Mouse (Mus musculus): ENCODE measurements around the gene Myh1. TPM values are rescaled to one million over a fixed set of nuclear protein-coding genes. Genes with fewer than 3 reads are reported as not detected.

Myh1 gene
- polyA plus RNA-seq, 1 experiment = not detected

DNA sequence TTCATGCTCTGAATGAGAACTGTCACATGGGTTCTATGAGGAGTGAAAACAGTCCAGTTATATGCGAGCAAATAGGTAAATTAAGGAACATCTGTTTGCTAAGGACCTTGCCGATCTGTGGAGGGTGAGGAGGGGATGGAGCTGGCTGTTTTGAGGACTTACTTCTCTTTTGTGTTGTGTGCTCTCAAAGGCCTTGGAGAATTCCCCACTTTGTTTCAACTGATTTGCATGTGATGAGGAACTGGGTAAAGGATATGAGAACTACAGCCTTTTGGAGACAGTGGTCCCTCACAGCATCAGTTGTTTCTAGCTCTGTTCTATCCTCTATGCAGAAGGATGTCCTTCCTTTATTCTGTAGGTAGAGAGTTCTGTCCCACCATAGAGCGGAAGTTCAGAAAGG lies 39.7 kb upstream of the Myh1 start:
- H3K4me3 ChIP-seq (ENCODE audit: low read depth, low read length) = no peak overlapping the region
- 86% methylated on average over 3 of the region's 3 CpGs for WGBS
- no peaks in the 10 kb centered on the region for H3K4me1 ChIP-seq (ENCODE audit: control insufficient read depth, insufficient read depth, insufficient read length, low read length)
- H3K36me3 ChIP-seq (ENCODE audit: control insufficient read depth, insufficient read depth, low read length) = no peaks in the 10 kb centered on the region
- no peak overlapping the region for H3K27ac ChIP-seq (ENCODE audit: insufficient read depth, low read depth, low read length)
- no peak for TF ChIP-seq CTCF (IDR thresholded peaks at IDR 0.05; ENCODE audit: extremely low read depth, insufficient read length, insufficient replicate concordance, low read depth, low read length)
- TF ChIP-seq POLR2A (IDR thresholded peaks at IDR 0.05; ENCODE audit: low read depth, low read length) = no peak
- H3K27me3 ChIP-seq (ENCODE audit: control insufficient read depth, insufficient read depth, low read length) = no peaks in the 10 kb centered on the region

DNA sequence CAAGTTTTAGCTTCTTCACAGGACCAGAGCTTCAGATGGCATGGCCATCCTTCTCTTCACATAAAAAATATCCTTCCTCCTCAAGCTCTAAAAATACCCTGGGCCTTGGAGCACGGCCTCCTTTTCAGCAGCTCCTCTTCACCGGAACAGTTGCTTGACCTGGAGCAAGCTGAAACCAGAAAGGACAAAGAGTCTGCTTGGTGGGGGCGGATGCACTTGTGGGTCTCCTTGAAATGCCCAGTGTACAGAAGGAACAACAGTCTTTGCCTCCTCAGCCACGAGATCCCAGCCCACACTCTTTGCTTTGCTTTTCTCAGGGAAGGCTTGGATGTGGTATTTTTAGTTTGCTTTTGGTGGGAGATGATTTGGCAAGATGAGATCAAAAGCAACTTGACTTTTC lies 36.2 kb upstream of the Myh1 start:
- no peaks in the 10 kb centered on the region for H3K36me3 ChIP-seq (ENCODE audit: control insufficient read depth, insufficient read depth, low read length)
- TF ChIP-seq POLR2A (IDR thresholded peaks at IDR 0.05; ENCODE audit: low read depth, low read length) (no peak), CTCF (IDR thresholded peaks at IDR 0.05; ENCODE audit: extremely low read depth, insufficient read length, insufficient replicate concordance, low read depth, low read length) (no peak)
- 77% methylated on average over 4 of the region's 4 CpGs for WGBS
- H3K27ac ChIP-seq (ENCODE audit: insufficient read depth, low read depth, low read length) = no peak overlapping the region
- no peaks in the 10 kb centered on the region for H3K27me3 ChIP-seq (ENCODE audit: control insufficient read depth, insufficient read depth, low read length)
- H3K4me1 ChIP-seq (ENCODE audit: control insufficient read depth, insufficient read depth, insufficient read length, low read length) = no peaks in the 10 kb centered on the region
- no peak overlapping the region for H3K4me3 ChIP-seq (ENCODE audit: low read depth, low read length)

DNA sequence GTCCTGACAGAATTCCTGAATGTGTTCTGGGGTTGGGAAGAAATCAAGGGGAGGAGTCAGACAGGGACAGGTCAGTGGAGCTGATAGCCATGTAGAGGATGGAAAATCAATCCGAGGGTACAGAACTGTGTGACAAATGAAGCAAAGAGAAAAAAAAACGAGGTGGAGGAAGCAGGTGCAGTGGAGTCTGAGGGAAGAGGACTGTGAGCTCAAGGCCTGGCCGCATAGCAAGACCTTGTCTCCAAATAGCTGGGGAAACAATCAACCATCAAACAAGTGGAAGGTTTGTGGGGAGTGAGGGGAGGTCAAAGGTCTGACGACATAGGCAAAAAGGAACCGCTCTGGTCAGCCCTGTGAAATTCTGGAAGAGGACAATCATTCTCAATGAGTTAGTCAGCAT lies 35.0 kb upstream of the Myh1 start:
- TF ChIP-seq POLR2A (IDR thresholded peaks at IDR 0.05; ENCODE audit: low read depth, low read length) = no peak
- TF ChIP-seq CTCF (IDR thresholded peaks at IDR 0.05; ENCODE audit: extremely low read depth, insufficient read length, insufficient replicate concordance, low read depth, low read length) = no peak
- no peaks in the 10 kb centered on the region for H3K36me3 ChIP-seq (ENCODE audit: control insufficient read depth, insufficient read depth, low read length)
- 49% methylated on average over 5 of the region's 5 CpGs for WGBS

DNA sequence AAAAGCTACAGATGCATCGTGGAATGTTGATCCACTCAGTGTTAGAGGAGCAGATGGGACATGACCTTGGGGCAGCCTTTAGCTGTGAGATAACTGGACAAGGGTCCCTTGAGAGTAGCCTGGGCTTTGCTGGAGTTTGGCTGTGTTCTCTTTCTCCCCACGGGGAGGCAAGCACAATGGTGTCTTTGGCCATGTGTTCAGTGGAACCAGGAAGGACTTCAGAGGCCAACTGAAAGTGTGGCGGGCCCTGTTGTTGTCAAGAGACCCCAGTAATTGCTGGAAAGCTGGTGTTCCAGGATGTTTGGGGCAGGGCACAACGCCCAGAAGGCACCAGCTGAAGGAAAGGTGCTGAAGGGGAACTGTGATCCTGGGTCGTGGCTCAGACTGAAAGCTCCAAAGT lies 30.6 kb upstream of the Myh1 start:
- TF ChIP-seq POLR2A (IDR thresholded peaks at IDR 0.05; ENCODE audit: low read depth, low read length) (no peak), CTCF (IDR thresholded peaks at IDR 0.05; ENCODE audit: extremely low read depth, insufficient read length, insufficient replicate concordance, low read depth, low read length) (no peak)
- Histone ChIP-seq H3K36me3 (ENCODE audit: control insufficient read depth, insufficient read depth, low read length) (no peaks in the 10 kb centered on the region), H3K27ac (ENCODE audit: insufficient read depth, low read depth, low read length) (no peak overlapping the region), H3K27me3 (ENCODE audit: control insufficient read depth, insufficient read depth, low read length) (no peaks in the 10 kb centered on the region), H3K4me1 (ENCODE audit: control insufficient read depth, insufficient read depth, insufficient read length, low read length) (no peaks in the 10 kb centered on the region), H3K4me3 (ENCODE audit: low read depth, low read length) (no peak overlapping the region)
- 48% methylated on average over 5 of the region's 5 CpGs for WGBS

More for the DNA sequence above, 35.0 kb upstream of the Myh1 start:
- Histone ChIP-seq H3K4me3 (ENCODE audit: low read depth, low read length) (no peak overlapping the region), H3K4me1 (ENCODE audit: control insufficient read depth, insufficient read depth, insufficient read length, low read length) (no peaks in the 10 kb centered on the region), H3K27me3 (ENCODE audit: control insufficient read depth, insufficient read depth, low read length) (no peaks in the 10 kb centered on the region), H3K27ac (ENCODE audit: insufficient read depth, low read depth, low read length) (no peak overlapping the region)

DNA sequence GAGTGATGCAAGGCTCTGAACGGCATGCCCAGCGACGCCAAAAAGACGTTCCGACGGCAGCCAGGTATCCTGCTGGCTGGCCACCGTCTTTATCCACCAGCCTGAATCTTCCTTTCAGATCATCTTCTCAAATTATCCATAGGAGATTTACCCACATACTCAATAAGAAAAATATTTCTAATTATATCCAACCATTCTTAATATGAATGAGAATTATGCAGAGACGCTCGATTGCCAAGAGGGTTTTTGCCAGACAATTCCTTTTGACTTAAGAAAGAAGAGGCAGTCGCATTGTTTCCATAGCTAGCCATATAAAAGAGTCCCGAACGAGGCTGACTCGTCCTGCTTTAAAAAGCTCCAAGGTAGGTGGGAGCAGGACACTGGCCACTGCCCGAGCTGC lies 29.1 kb upstream of the Myh1 start, which contains the start of gene Myh2:
Myh2 (plus strand) TSS at position 301 of the 400 bp plus-strand sequence.
- Histone ChIP-seq H3K27ac (ENCODE audit: insufficient read depth, low read depth, low read length) (no peak within 1 kb of the TSS), H3K27me3 (ENCODE audit: control insufficient read depth, insufficient read depth, low read length) (no peaks in the 10 kb centered on the region), H3K36me3 (ENCODE audit: control insufficient read depth, insufficient read depth, low read length) (no peaks in the 10 kb centered on the region), H3K4me1 (ENCODE audit: control insufficient read depth, insufficient read depth, insufficient read length, low read length) (no peaks in the 10 kb centered on the region), H3K4me3 (ENCODE audit: low read depth, low read length) (no peak within 1 kb of the TSS)
- TF ChIP-seq POLR2A (IDR thresholded peaks at IDR 0.05; ENCODE audit: low read depth, low read length) = no peak
- no peak for TF ChIP-seq CTCF (IDR thresholded peaks at IDR 0.05; ENCODE audit: extremely low read depth, insufficient read length, insufficient replicate concordance, low read depth, low read length)
- 79% methylated on average over 14 of the region's 14 CpGs for WGBS

DNA sequence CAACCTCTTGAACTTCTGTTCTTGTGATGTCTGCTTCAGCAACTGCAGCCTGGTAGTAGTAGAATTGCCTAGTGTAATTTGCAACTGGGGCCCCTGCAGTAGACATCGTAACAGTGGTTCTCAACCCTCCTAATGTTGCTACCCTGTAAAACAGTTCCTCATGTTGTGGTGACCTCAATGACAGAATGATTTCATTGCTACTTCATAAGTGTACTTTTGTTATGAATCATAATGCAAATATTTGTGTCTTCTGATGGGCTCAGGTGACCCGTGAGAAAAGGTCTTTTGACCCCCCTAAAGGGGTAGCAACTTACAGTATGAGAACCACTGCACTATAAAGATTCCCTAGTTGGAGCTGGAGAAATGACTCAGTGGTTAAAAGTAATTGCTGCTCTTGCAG lies 27.4 kb upstream of the Myh1 start:
- TF ChIP-seq POLR2A (IDR thresholded peaks at IDR 0.05; ENCODE audit: low read depth, low read length) (no peak), CTCF (IDR thresholded peaks at IDR 0.05; ENCODE audit: extremely low read depth, insufficient read length, insufficient replicate concordance, low read depth, low read length) (no peak)
- 62% methylated on average over 2 of the region's 2 CpGs for WGBS

DNA sequence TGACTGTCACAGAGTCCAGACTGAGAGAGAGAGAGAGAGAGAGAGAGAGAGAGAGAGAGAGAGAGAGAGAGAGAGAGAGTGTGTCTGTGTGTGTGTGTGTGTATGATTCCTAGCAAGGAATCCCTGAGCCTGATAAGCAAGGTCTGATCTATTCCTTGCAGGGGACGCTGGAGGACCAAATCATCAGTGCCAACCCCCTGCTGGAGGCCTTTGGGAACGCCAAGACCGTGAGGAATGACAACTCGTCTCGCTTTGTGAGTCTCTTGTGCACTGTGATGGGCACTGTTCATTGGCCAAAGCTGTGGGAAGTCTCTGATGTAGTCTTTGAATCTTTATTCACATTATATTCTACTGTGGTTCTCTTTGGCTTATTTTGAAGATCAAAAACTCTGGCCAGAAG lies 23.5 kb upstream of the Myh1 start:
- Histone ChIP-seq H3K27me3 (ENCODE audit: control insufficient read depth, insufficient read depth, low read length) (no peaks in the 10 kb centered on the region), H3K36me3 (ENCODE audit: control insufficient read depth, insufficient read depth, low read length) (no peaks in the 10 kb centered on the region), H3K4me3 (ENCODE audit: low read depth, low read length) (no peak overlapping the region), H3K27ac (ENCODE audit: insufficient read depth, low read depth, low read length) (no peak overlapping the region), H3K4me1 (ENCODE audit: control insufficient read depth, insufficient read depth, insufficient read length, low read length) (no peaks in the 10 kb centered on the region)
- 66% methylated on average over 5 of the region's 5 CpGs for WGBS
- TF ChIP-seq POLR2A (IDR thresholded peaks at IDR 0.05; ENCODE audit: low read depth, low read length) (no peak), CTCF (IDR thresholded peaks at IDR 0.05; ENCODE audit: extremely low read depth, insufficient read length, insufficient replicate concordance, low read depth, low read length) (no peak)

More for the DNA sequence above, 27.4 kb upstream of the Myh1 start:
- Histone ChIP-seq H3K36me3 (ENCODE audit: control insufficient read depth, insufficient read depth, low read length) (no peaks in the 10 kb centered on the region), H3K4me3 (ENCODE audit: low read depth, low read length) (no peak overlapping the region), H3K4me1 (ENCODE audit: control insufficient read depth, insufficient read depth, insufficient read length, low read length) (no peaks in the 10 kb centered on the region), H3K27ac (ENCODE audit: insufficient read depth, low read depth, low read length) (no peak overlapping the region), H3K27me3 (ENCODE audit: control insufficient read depth, insufficient read depth, low read length) (no peaks in the 10 kb centered on the region)

DNA sequence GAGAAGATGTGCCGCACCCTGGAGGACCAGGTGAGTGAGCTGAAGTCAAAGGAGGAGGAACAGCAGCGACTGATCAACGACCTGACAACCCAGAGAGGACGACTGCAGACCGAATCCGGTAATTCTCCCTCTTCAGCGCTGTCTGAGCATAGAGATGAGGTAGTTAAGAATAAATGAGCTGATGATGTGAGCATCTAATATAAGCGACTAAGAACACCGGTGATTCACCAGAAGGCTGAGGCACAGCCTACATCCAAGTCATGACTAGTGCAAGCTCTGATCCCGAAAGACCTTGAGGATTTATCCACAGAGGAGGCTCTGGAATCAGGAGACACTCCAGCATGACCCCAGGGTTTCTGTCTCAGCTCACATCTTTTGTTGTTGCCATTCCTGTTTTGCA lies 9.5 kb upstream of the Myh1 start:
- no peak overlapping the region for H3K4me3 ChIP-seq (ENCODE audit: low read depth, low read length)
- TF ChIP-seq CTCF (IDR thresholded peaks at IDR 0.05; ENCODE audit: extremely low read depth, insufficient read length, insufficient replicate concordance, low read depth, low read length) (no peak), POLR2A (IDR thresholded peaks at IDR 0.05; ENCODE audit: low read depth, low read length) (no peak)
- no peaks in the 10 kb centered on the region for H3K4me1 ChIP-seq (ENCODE audit: control insufficient read depth, insufficient read depth, insufficient read length, low read length)
- no peaks in the 10 kb centered on the region for H3K27me3 ChIP-seq (ENCODE audit: control insufficient read depth, insufficient read depth, low read length)
- no peaks in the 10 kb centered on the region for H3K36me3 ChIP-seq (ENCODE audit: control insufficient read depth, insufficient read depth, low read length)
- no peak overlapping the region for H3K27ac ChIP-seq (ENCODE audit: insufficient read depth, low read depth, low read length)
- WGBS = 81% methylated on average over 10 of the region's 10 CpGs
